Mouse (Mus musculus) CH12.LX (cell line): ENCODE results near the gene Prelid3b.

Experiments
- E2F4 ChIP-seq: IDR thresholded peaks from 2 replicates; pipeline ENCODE4 v1.6.1; 2011; ENCODE audit warnings: low read depth, low read length, improper control_type of control experiment; ENCODE audit not compliant: insufficient replicate concordance
- NRF1 ChIP-seq: IDR thresholded peaks from 2 replicates; pipeline ENCODE4 v1.6.1; 2014; ENCODE audit warnings: low read depth, mild to moderate bottlenecking, inconsistent platforms, low read length, improper control_type of control experiment, moderate library complexity
- POLR2A ChIP-seq: IDR thresholded peaks from 2 replicates; pipeline ENCODE4 v1.6.1; 2011; ENCODE audit warnings: low read depth, mild to moderate bottlenecking, improper control_type of control experiment, low read length
- ZNF384 ChIP-seq: IDR thresholded peaks from 2 replicates; pipeline ENCODE4 v1.6.1; 2012; ENCODE audit warnings: low read depth, low read length, improper control_type of control experiment, inconsistent platforms

DNA sequence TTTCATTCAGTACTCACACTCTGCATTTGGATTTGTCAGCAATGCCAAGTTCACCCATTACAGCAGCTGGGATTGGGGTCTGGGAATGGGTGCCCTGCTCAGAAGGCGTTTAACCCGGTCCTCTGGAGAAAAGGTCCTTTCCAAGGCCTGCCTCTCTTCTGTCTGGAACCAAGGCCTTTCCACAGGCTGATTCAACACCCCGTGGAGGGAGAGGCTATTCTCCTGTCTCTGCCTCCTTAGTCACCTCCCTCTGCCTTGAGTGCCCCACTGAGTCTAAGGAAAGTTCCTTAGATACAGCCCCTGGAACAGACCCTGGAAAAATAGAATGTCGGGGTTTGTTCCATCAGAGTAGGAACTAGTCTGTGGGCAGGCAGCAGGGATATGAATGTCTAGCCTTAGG is 24.5 kb downstream of the Prelid3b start:
- TF ChIP-seq POLR2A (no peak), NRF1 (no peak), ZNF384 (no peak), E2F4 (no peak)
